Mouse (Mus musculus): ENCODE measurements around the gene Tnip1. TPM values are rescaled to one million over a fixed set of nuclear protein-coding genes. Genes with fewer than 3 reads are reported as not detected.
A peak's percentile ranks its signal among the peaks of the same experiment; 100 is the strongest.
"Not testable (repeated sequence)": the region's sequence is repeated elsewhere in the genome, so short reads cannot be mapped to it uniquely, and the experiment has no call there.

The Tnip1 gene
- polyA plus RNA-seq, 1 experiment from 2014 or later: 40.6 TPM

- no peak for DNase-seq (ENCODE audit: low spot score)
Measured at GRCm38 (mm10) chr11:54972789-54973188, 10.1 kb upstream of the Tnip1 start.

GRCm38 (mm10) chr11:54972049-54972723, 9.5 kb upstream of the Tnip1 start:
- DNase-seq (ENCODE audit: low spot score): peak; percentile 39

GRCm38 (mm10) chr11:54971365-54972048, 8.8 kb upstream of the Tnip1 start:
- no peak for DNase-seq (ENCODE audit: low spot score)

GRCm38 (mm10) chr11:54965234-54965633, 2.5 kb upstream of the Tnip1 start:
- no peak for DNase-seq (ENCODE audit: low spot score)

GRCm38 (mm10) chr11:54961921-54962320, 796 bp downstream of the Tnip1 start:
- no peak for DNase-seq (ENCODE audit: low spot score)

GRCm38 (mm10) chr11:54961164-54961850, 1.4 kb downstream of the Tnip1 start:
- DNase-seq (ENCODE audit: low spot score): no peak

- DNase-seq (ENCODE audit: low spot score): no peak
Measured at GRCm38 (mm10) chr11:54960251-54960650, 2.5 kb downstream of the Tnip1 start.

GRCm38 (mm10) chr11:54958571-54959073, 4.1 kb downstream of the Tnip1 start:
- DNase-seq (ENCODE audit: low spot score): peak; percentile 78

GRCm38 (mm10) chr11:54957708-54958107, 5.0 kb downstream of the Tnip1 start:
- not testable (repeated sequence) for DNase-seq (ENCODE audit: low spot score)

GRCm38 (mm10) chr11:54956912-54957311, 5.8 kb downstream of the Tnip1 start:
- peak; percentile 85 for DNase-seq (ENCODE audit: low spot score)

GRCm38 (mm10) chr11:54955735-54956480, 6.8 kb downstream of the Tnip1 start:
- DNase-seq (ENCODE audit: low spot score): peak; percentile 97

GRCm38 (mm10) chr11:54955400-54955734, 7.3 kb downstream of the Tnip1 start:
- DNase-seq (ENCODE audit: low spot score): not testable (repeated sequence)

- DNase-seq (ENCODE audit: low spot score): no peak
Measured at GRCm38 (mm10) chr11:54954716-54955115, 8.0 kb downstream of the Tnip1 start.

GRCm38 (mm10) chr11:54953993-54954446, 8.7 kb downstream of the Tnip1 start:
- DNase-seq (ENCODE audit: low spot score): no peak

- no peak for DNase-seq (ENCODE audit: low spot score)
Measured at GRCm38 (mm10) chr11:54952651-54953050, 10.1 kb downstream of the Tnip1 start.

GRCm38 (mm10) chr11:54950684-54951083, 12.0 kb downstream of the Tnip1 start:
- no peak for DNase-seq (ENCODE audit: low spot score)

GRCm38 (mm10) chr11:54949717-54950116, 13.0 kb downstream of the Tnip1 start:
- DNase-seq (ENCODE audit: low spot score): no peak

GRCm38 (mm10) chr11:54944702-54945101, 18.0 kb downstream of the Tnip1 start:
- DNase-seq (ENCODE audit: low spot score): no peak

- DNase-seq (ENCODE audit: low spot score): no peak
Measured at GRCm38 (mm10) chr11:54940056-54940455, 22.7 kb downstream of the Tnip1 start.

GRCm38 (mm10) chr11:54939501-54939900, 23.2 kb downstream of the Tnip1 start:
- DNase-seq (ENCODE audit: low spot score): no peak

GRCm38 (mm10) chr11:54936771-54937140, 26.0 kb downstream of the Tnip1 start:
- no peak for DNase-seq (ENCODE audit: low spot score)

All from thymus, postnatal 0 days (tissue).